Mouse (Mus musculus) ES-Bruce4 (cell line): ENCODE results near the gene Cradd.

Experiments
- CTCF ChIP-seq: IDR thresholded peaks from one replicate; pipeline ENCODE4 v1.8.1; 2011; ENCODE audit warnings: low read depth, low read length
- POLR2A ChIP-seq: IDR thresholded peaks from one replicate; pipeline ENCODE4 v1.8.1; 2011; ENCODE audit warnings: low read length; ENCODE audit not compliant: insufficient read depth

GRCm38 (mm10) chr10:95191881-95192280 lies 132.1 kb downstream of the Cradd start:
- TF ChIP-seq CTCF, result no peak
- TF ChIP-seq POLR2A, result no peak
